Mouse (Mus musculus) heart, postnatal 0 days (tissue): ENCODE results near the gene Mill1. TPM values are rescaled to one million over a fixed set of nuclear protein-coding genes. Genes with fewer than 3 reads are reported as not detected.
"Not testable (repeated sequence)": the region's sequence is repeated elsewhere in the genome, so short reads cannot be mapped to it uniquely, and the experiment has no call there.

Experiments used
- ATAC-seq: fragments of 200-750 bp; cut with Nextera tagmentation; 2 replicates; pipeline ENCODE4 v1.8.0; 2017; ENCODE audit warnings: low read depth, moderate number of reproducible peaks, moderate library complexity; ENCODE audit not compliant: insufficient read depth
- DNase-seq: peaks from one replicate; pipeline ENCODE4 v3.0.0-alpha.2; 2016; ENCODE audit warnings: low spot score
- H3K27ac ChIP-seq: fragments of 300-500 bp; sonication (generic); 2 replicates; pipeline ENCODE4 v1.5.1; 2014; ENCODE audit warnings: low read depth, mild to moderate bottlenecking
- H3K27me3 ChIP-seq: fragments of 300-500 bp; sonication (generic); 2 replicates; pipeline ENCODE4 v1.6.1; 2014; ENCODE audit warnings: low read length, mixed read lengths; ENCODE audit not compliant: control insufficient read depth, insufficient read depth
- H3K36me3 ChIP-seq: fragments of 300-500 bp; sonication (generic); replicated peaks from 2 replicates; pipeline ENCODE4 v1.6.1; 2014; ENCODE audit warnings: low read length, mixed read lengths; ENCODE audit not compliant: control insufficient read depth, insufficient read depth
- H3K4me1 ChIP-seq: fragments of 300-500 bp; sonication (generic); 2 replicates; pipeline ENCODE4 v1.6.1; 2014; ENCODE audit warnings: antibody characterized with exemption; ENCODE audit not compliant: control insufficient read depth, insufficient read depth
- H3K4me2 ChIP-seq: fragments of 300-500 bp; sonication (generic); 2 replicates; pipeline ENCODE4 v1.6.1; 2014; ENCODE audit warnings: low read depth, mild to moderate bottlenecking, low read length, moderate library complexity
- H3K4me3 ChIP-seq: fragments of 300-500 bp; sonication (generic); 2 replicates; pipeline ENCODE4 v1.5.1; 2014; ENCODE audit warnings: low read depth, low read length
- H3K9ac ChIP-seq: fragments of 300-500 bp; sonication (generic); replicated peaks from 2 replicates; pipeline ENCODE4 v1.6.1; 2014; ENCODE audit warnings: low read depth, low read length, mixed read lengths
- H3K9me3 ChIP-seq: fragments of 300-500 bp; sonication (generic); replicated peaks from 2 replicates; pipeline ENCODE4 v1.6.1; 2016; ENCODE audit warnings: low read length; ENCODE audit not compliant: control insufficient read depth
- CTCF ChIP-seq: IDR thresholded peaks from 2 replicates; pipeline ENCODE4 v1.5.1; 2016; ENCODE audit warnings: antibody characterized with exemption, control low read depth, low read depth
- EP300 ChIP-seq: IDR thresholded peaks from 2 replicates; pipeline ENCODE4 v1.6.1; 2016; ENCODE audit warnings: antibody characterized with exemption, low read depth
- WGBS: fragments of 180-500 bp; shearing (Covaris S2); extraction: QIAGEN DNeasy Blood & Tissue Kit; methylation state at CpG from one replicate; pipeline ENCODE4 v1.1.7; 2014; 5-methylcytosine and 5-hydroxymethylcytosine counted together
- polyA plus RNA-seq: library from polyadenylated mRNA; unstranded; fragments of >200 nt; fragmentation: Nextera tagmentation; extraction: Ambion mirVana; gene quantifications from 2 replicates; pipeline ENCODE4 v1.2.1, GENCODE M21; 2015
- total RNA-seq: library from RNA; depleted of rRNA; stranded (reverse); fragments of >200 nt; gene quantifications from 2 replicates; pipeline ENCODE4 v1.2.3, GENCODE M21; 2014; ENCODE audit warnings: low replicate concordance; rRNA removed

The Mill1 gene
- not detected in 2 replicates for total RNA-seq
- polyA plus RNA-seq, result not detected in 2 replicates

- 50% methylated on average over 1 of the region's 1 CpGs for WGBS
- ATAC-seq, result no peak
- H3K27me3 ChIP-seq, result no peaks in the 10 kb centered on the region
- no peak within 1 kb of the TSS for H3K27ac ChIP-seq
- TF ChIP-seq CTCF, result no peak
- no peak for TF ChIP-seq EP300
- H3K9ac ChIP-seq, result no peak within 1 kb of the TSS
- H3K36me3 ChIP-seq, result no peaks in the 10 kb centered on the region
- H3K4me3 ChIP-seq, result no peak within 1 kb of the TSS
- DNase-seq, result no peak
- H3K4me1 ChIP-seq, result no peaks in the 10 kb centered on the region
- no peaks in the 10 kb centered on the region for H3K9me3 ChIP-seq
- no peak within 1 kb of the TSS for H3K4me2 ChIP-seq
Measured at GRCm38 (mm10) chr7:18245047-18245446, at the start of gene Mill1. Gene Mill1, plus strand, starts transcription at chr7:18245347.

- H3K9ac ChIP-seq, result no peak overlapping the region
- ATAC-seq, result no peak
- H3K27me3 ChIP-seq, result no peaks in the 10 kb centered on the region
- no peaks in the 10 kb centered on the region for H3K36me3 ChIP-seq
- H3K4me1 ChIP-seq, result no peaks in the 10 kb centered on the region
- H3K9me3 ChIP-seq, result no peaks in the 10 kb centered on the region; the same call in 1 of the 2 replicates
- H3K4me2 ChIP-seq, result no peak overlapping the region
- H3K4me3 ChIP-seq, result no peak overlapping the region
- TF ChIP-seq EP300 (no peak), CTCF (no peak)
- H3K27ac ChIP-seq, result no peak overlapping the region
- DNase-seq, result no peak
- 15% methylated on average over 9 of the region's 9 CpGs for WGBS
Measured at GRCm38 (mm10) chr7:18210938-18211337, 34.2 kb upstream of the Mill1 start.

- no peak overlapping the region for H3K27ac ChIP-seq
- no peak overlapping the region for H3K4me2 ChIP-seq
- no peaks in the 10 kb centered on the region for H3K27me3 ChIP-seq
- H3K4me1 ChIP-seq, result no peaks in the 10 kb centered on the region
- DNase-seq (no peak), ATAC-seq (no peak)
- TF ChIP-seq EP300 (no peak), CTCF (no peak)
- H3K36me3 ChIP-seq, result no peaks in the 10 kb centered on the region
- H3K9me3 ChIP-seq, result peaks cover 7% of the 10 kb centered on the region; the same call in 1 of the 2 replicates
- no peak overlapping the region for H3K4me3 ChIP-seq
- H3K9ac ChIP-seq, result no peak overlapping the region
- 49% methylated on average over 1 of the region's 1 CpGs for WGBS
Measured at GRCm38 (mm10) chr7:18214699-18215098, 30.4 kb upstream of the Mill1 start.

GRCm38 (mm10) chr7:18238561-18238960, 6.6 kb upstream of the Mill1 start:
- no peak for TF ChIP-seq CTCF
- no peak for TF ChIP-seq EP300
- Histone ChIP-seq H3K27me3 (no peaks in the 10 kb centered on the region), H3K9ac (no peak overlapping the region), H3K36me3 (no peaks in the 10 kb centered on the region), H3K4me2 (no peak overlapping the region), H3K27ac (no peak overlapping the region), H3K4me1 (no peaks in the 10 kb centered on the region), H3K4me3 (no peak overlapping the region), H3K9me3 (no peaks in the 10 kb centered on the region)
- ATAC-seq (no peak), DNase-seq (no peak)
- WGBS, result 68% methylated on average over 2 of the region's 2 CpGs

- 68% methylated on average over 5 of the region's 5 CpGs for WGBS
- no peak for ATAC-seq
Measured at GRCm38 (mm10) chr7:18241217-18241616, 3.9 kb upstream of the Mill1 start.

GRCm38 (mm10) chr7:18243959-18244573, 1.1 kb upstream of the Mill1 start:
- DNase-seq, ATAC-seq, H3K36me3 ChIP-seq, H3K27me3 ChIP-seq, H3K9me3 ChIP-seq, H3K4me1 ChIP-seq, H3K4me2 ChIP-seq, H3K9ac ChIP-seq, H3K27ac ChIP-seq, H3K4me3 ChIP-seq: not testable (repeated sequence)
- WGBS, result 31% methylated on average over 1 of the region's 1 CpGs

More at GRCm38 (mm10) chr7:18241217-18241616, 3.9 kb upstream of the Mill1 start:
- TF ChIP-seq CTCF (no peak), EP300 (no peak)
- Histone ChIP-seq H3K27me3 (no peaks in the 10 kb centered on the region), H3K4me3 (no peak overlapping the region), H3K9me3 (no peaks in the 10 kb centered on the region), H3K4me1 (no peaks in the 10 kb centered on the region), H3K9ac (no peak overlapping the region), H3K4me2 (no peak overlapping the region), H3K36me3 (no peaks in the 10 kb centered on the region), H3K27ac (no peak overlapping the region)
- no peak for DNase-seq
